Mouse (Mus musculus) liver, embryonic 11.5 days (tissue): ENCODE measurements around the gene Aff4. TPM values are rescaled to one million over a fixed set of nuclear protein-coding genes. Genes with fewer than 3 reads are reported as not detected.
A peak's percentile ranks its signal among the peaks of the same experiment; 100 is the strongest.

ENCODE experiments used
- ATAC-seq: fragments of 200-750 bp; cut with Nextera tagmentation; replicated peaks from 2 replicates; pipeline ENCODE4 v1.8.0; 2017; ENCODE audit warnings: moderate number of reproducible peaks, mild to moderate bottlenecking, moderate TSS enrichment, moderate library complexity; ENCODE audit not compliant: low FRiP score
- DNase-seq: peaks from one replicate; pipeline ENCODE4 v3.0.0-alpha.2; 2017; ENCODE audit warnings: low spot score
- H3K27ac ChIP-seq: fragments of 300-500 bp; sonication (generic); 2 replicates; pipeline ENCODE4 v1.5.1; 2014; ENCODE audit warnings: mild to moderate bottlenecking, low read depth, low read length, control low read depth
- H3K27me3 ChIP-seq: fragments of 300-500 bp; sonication (generic); replicated peaks from 2 replicates; pipeline ENCODE4 v1.6.1; 2014; ENCODE audit warnings: low read length, mixed read lengths; ENCODE audit not compliant: control insufficient read depth, insufficient read depth
- H3K36me3 ChIP-seq: fragments of 300-500 bp; sonication (generic); 2 replicates; pipeline ENCODE4 v1.6.1; 2014; ENCODE audit warnings: mild to moderate bottlenecking, low read length, moderate library complexity, mixed read lengths; ENCODE audit not compliant: control insufficient read depth, insufficient read depth
- H3K4me1 ChIP-seq: fragments of 300-500 bp; sonication (generic); replicated peaks from 2 replicates; pipeline ENCODE4 v1.6.1; 2014; ENCODE audit warnings: low read length, mixed read lengths; ENCODE audit not compliant: control insufficient read depth, insufficient read depth
- H3K4me2 ChIP-seq: fragments of 300-500 bp; sonication (generic); 2 replicates; pipeline ENCODE4 v1.6.1; 2014; ENCODE audit warnings: mild to moderate bottlenecking, control low read depth, moderate library complexity
- H3K4me3 ChIP-seq: fragments of 300-500 bp; sonication (generic); 2 replicates; pipeline ENCODE4 v1.5.1; 2014; ENCODE audit warnings: low read depth, low read length, control low read depth
- H3K9ac ChIP-seq: fragments of 300-500 bp; sonication (generic); 2 replicates; pipeline ENCODE4 v1.6.1; 2014; ENCODE audit warnings: low read depth, low read length, control low read depth
- H3K9me3 ChIP-seq: fragments of 300-500 bp; sonication (generic); 2 replicates; pipeline ENCODE4 v1.6.1; 2016; ENCODE audit warnings: low read length, inconsistent platforms, mixed read lengths; ENCODE audit not compliant: control insufficient read depth
- WGBS: fragments of 180-500 bp; shearing (Covaris S2); extraction: QIAGEN DNeasy Blood & Tissue Kit; methylation state at CpG from one replicate; pipeline ENCODE4 v1.1.7; 2014; 5-methylcytosine and 5-hydroxymethylcytosine counted together
- polyA plus RNA-seq: library from polyadenylated mRNA; unstranded; fragments of >200 nt; fragmentation: Nextera tagmentation; extraction: Ambion mirVana; gene quantifications from 2 replicates; pipeline ENCODE4 v1.2.1, GENCODE M21; 2014

Aff4 gene
- 16.5 and 17.3 TPM in 2 replicates for polyA plus RNA-seq

DNA sequence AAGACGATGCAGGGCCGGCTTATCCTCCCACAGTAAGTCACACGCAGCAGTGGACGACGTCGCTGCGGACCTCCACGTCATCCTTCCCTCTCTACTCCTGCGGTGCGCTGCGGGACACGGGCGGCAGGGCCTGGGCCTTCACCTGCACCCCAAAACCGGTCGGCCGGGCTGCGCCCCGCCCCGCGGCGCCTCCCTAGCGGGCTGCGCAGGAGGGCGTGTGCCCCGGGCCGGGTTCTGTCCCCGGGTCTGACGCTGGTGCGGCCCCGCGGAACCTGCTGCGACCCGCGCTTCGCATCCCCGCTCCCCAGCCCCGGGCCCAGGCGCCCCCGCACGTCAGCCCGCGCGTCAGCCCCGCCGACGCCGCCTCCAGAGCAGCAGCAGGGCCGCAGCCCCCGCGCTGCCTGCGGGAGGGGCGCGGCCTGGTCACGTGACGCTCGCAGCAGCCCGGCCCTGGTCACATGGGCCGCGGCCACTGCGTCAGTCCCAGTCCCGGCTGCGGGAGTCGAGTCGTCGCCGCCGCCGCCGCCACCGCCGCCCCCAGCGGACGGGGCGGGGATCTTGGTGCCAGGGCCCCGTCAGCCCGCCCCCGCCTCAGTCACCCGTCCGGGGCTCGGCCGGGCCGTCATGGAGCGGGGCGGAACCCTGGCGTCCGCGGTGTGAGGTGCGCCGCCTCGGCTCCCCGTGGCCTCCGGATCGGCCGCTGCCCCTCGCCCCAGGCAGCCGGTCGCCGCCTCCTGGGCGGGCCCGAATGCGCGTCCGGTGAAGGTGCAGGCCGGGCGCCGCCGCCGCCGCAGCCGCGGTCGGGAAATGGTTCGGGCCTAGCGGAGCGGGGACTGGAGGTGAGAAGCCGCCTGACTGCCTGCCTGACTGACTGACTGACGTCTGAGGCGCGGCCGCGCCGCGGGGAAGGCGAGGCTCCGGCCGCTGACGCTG is at the start of gene Aff4:
TSS of gene Aff4 (plus strand) at position 543 of the 933 bp plus-strand sequence.
- Histone ChIP-seq H3K27me3 (no peaks in the 10 kb centered on the region), H3K36me3 (no peaks in the 10 kb centered on the region), H3K4me2 (peak within 1 kb of the TSS; percentile 78), H3K27ac (peak within 1 kb of the TSS; percentile 76), H3K9ac (peak within 1 kb of the TSS; percentile 91), H3K9me3 (no peaks in the 10 kb centered on the region), H3K4me1 (peaks cover 4% of the 10 kb centered on the region), H3K4me3 (peak within 1 kb of the TSS; percentile 87)
- WGBS: under 1% methylated on average over 115 of the region's 127 CpGs
- peak; percentile 92 for ATAC-seq
- DNase-seq: peak; percentile 84

DNA sequence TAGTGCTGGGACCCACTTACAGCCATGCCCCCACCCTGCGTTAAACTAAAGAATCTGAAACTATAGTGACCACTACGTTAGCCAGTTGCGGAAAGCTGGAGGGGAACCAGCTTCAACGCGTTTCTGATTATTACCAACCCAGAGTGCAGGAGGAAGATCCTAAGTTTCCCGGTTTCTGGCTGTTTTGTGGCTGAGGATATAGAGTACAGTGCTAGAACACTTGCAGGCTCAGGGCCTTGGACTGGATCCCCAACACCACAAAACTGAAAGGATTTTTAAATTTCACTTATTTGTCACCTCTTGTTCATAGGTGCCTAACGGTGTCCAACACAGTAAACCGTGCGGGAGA is 49.5 kb upstream of the Aff4 start:
- Histone ChIP-seq H3K4me3 (peak overlapping the region; percentile 100), H3K4me1 (peaks cover 24% of the 10 kb centered on the region), H3K9me3 (no peaks in the 10 kb centered on the region), H3K9ac (peak overlapping the region; percentile 100), H3K27me3 (no peaks in the 10 kb centered on the region), H3K27ac (peak overlapping the region; percentile 100), H3K4me2 (peak overlapping the region; percentile 96), H3K36me3 (peaks cover 2% of the 10 kb centered on the region; the same call in 1 of the 2 replicates)
- no peak for DNase-seq
- ATAC-seq: no peak
- WGBS: 51% methylated on average over 9 of the region's 9 CpGs

DNA sequence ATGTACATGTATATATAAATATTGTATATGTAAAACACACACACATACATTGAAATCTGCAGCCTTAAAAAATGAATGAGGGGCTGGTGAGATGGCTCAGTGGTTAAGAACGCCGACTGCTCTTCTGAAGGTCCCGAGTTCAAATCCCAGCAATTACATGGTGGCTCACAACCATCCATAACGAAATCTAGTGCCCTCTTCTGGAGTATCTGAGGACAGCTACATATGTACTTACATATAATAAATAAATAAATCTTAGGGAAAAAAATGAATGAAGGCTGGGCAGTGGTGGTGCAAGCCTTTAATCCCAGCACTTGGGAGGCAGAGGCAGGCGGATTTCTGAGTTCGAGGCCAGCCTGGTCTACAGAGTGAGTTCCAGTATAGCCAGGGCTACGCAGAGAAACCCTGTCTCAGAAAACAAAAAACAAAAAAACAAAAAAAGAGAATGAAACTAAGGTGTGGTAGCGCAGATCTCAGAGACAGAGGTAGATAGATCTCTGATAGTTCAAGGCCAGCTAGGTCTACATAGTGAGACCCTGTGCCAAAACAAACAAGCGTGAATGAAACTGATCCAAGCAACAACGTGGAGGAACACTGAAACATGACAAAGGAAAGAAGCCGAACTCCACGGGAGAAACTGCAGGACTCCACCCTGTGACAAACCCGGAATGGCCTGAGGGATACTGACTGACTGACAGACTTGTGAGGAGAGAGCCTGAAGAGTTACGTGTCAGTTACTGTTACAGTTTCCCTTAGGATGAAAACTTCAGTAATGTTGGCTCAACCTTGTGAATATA is 46.4 kb upstream of the Aff4 start:
- Histone ChIP-seq H3K4me3 (no peak overlapping the region), H3K9me3 (no peaks in the 10 kb centered on the region), H3K36me3 (no peaks in the 10 kb centered on the region), H3K9ac (no peak overlapping the region), H3K27me3 (no peaks in the 10 kb centered on the region), H3K4me2 (no peak overlapping the region), H3K4me1 (peaks cover 10% of the 10 kb centered on the region; the same call in 1 of the 2 replicates), H3K27ac (no peak overlapping the region)
- DNase-seq (no peak), ATAC-seq (no peak)
- 87% methylated on average over 14 of the region's 14 CpGs for WGBS

DNA sequence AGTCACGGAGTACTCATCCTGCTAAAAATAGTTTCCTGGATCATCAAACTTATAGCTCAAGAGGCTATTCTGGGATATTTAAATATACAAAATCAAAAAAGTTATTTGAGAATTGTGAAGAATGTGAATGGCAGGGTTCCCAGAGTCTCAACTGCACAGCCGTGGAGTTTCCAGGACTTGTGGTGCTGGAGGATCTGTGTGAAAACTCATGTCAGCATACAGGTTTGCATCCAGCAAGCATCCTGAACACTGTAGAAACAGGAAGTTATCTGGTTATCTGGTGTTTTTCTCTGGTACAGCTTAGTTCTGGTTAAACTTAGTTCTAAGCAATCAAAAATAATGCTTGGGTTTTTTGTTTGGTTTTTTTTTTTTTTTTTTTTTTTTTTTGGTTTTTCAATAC is 43.7 kb upstream of the Aff4 start:
- ATAC-seq (no peak), DNase-seq (no peak)
- no peak overlapping the region for H3K4me2 ChIP-seq
- 72% methylated on average over 2 of the region's 2 CpGs for WGBS
- H3K9ac ChIP-seq: no peak overlapping the region
- no peak overlapping the region for H3K27ac ChIP-seq
- H3K36me3 ChIP-seq: no peaks in the 10 kb centered on the region
- H3K27me3 ChIP-seq: no peaks in the 10 kb centered on the region
- 0 out of 2 replicates have a peak, but pooled peaks cover 4% of the 10 kb centered on the region for H3K4me1 ChIP-seq
- H3K9me3 ChIP-seq: no peaks in the 10 kb centered on the region
- no peak overlapping the region for H3K4me3 ChIP-seq

DNA sequence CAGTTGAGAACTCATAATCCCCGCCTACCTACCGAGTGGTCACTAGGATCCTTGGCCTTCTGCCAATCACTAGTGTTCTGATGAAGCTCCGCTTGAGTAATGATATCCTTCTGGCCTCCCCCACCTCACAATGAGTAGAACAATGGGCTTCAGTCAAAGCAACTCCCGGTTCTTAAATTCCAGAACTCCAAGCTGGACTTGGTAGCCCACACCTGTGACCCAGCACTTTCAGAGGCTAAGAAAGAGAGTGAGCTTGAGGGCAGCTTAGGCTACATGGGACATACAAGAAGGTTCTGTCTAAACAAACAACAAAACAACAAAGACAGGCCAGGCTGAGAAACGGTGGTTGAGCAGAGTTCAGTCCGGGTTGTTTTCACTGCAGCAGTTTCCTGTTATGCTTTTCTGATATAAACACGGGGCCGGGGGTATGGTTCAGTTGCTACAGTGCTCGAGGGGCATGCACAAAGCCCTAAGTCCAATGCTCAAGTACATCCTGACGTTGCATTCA is 43.0 kb upstream of the Aff4 start:
- Histone ChIP-seq H3K4me3 (no peak overlapping the region), H3K4me1 (0 out of 2 replicates have a peak, but pooled peaks cover 4% of the 10 kb centered on the region), H3K27ac (peak overlapping the region; percentile 22; the same call in 1 of the 2 replicates), H3K4me2 (no peak overlapping the region), H3K27me3 (no peaks in the 10 kb centered on the region), H3K36me3 (no peaks in the 10 kb centered on the region), H3K9ac (no peak overlapping the region), H3K9me3 (no peaks in the 10 kb centered on the region)
- 53% methylated on average over 10 of the region's 10 CpGs for WGBS
- DNase-seq: no peak
- no peak for ATAC-seq

DNA sequence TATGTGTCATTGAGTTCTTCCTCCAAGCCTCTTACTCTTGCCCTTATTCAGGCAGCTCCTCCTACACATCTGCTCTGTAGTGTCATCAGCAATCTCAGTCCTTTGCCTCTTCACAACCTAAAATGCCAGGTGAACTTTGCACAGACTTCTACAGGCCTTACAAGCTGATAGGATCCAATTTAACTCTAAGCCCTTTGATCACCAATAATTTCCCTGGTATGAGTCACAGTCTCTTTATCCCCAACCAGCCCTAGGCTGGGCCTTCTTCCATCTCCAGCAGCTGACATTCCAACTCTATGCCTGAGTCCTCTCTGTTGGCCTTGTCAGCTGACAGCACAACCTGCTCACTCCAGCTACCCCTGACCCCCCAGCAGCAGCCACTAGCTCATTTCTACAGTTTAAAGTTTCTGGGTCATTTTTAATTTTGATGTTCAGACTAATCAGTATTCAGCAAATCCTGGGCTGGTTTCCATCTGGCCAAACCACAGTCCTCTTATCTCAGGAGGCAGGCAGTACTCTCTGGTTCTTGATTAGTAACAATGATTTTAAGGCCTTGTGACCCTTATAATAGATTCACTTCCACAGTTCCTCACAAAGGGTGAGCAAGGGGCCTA is 42.3 kb upstream of the Aff4 start:
- Histone ChIP-seq H3K27ac (peak overlapping the region; percentile 22; the same call in 1 of the 2 replicates), H3K9me3 (no peaks in the 10 kb centered on the region), H3K27me3 (no peaks in the 10 kb centered on the region), H3K4me3 (no peak overlapping the region), H3K36me3 (no peaks in the 10 kb centered on the region), H3K9ac (no peak overlapping the region), H3K4me1 (0 out of 2 replicates have a peak, but pooled peaks cover 4% of the 10 kb centered on the region), H3K4me2 (no peak overlapping the region)
- no peak for DNase-seq
- no peak for ATAC-seq

DNA sequence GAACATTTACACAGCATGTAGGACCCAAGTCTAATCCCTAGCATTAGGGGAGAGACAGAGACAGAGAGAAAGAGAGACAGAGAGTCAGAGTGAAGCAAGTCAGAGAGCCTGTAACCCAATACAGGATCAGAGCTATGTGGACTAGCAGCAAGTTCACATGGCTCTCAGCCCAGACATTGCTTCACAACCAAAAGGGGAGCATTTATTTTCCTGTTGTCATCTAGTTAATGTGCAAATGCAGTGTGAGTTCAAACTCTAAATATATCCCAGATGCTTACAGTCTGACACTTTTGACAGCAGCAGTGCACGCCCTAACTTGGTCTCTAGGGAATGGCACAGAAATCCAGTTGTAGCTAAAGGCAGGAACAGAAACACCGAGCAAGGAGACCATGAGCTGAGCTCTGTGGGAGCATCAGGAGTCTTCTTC is 41.7 kb upstream of the Aff4 start:
- H3K4me1 ChIP-seq: 0 out of 2 replicates have a peak, but pooled peaks cover 4% of the 10 kb centered on the region
- no peaks in the 10 kb centered on the region for H3K36me3 ChIP-seq
- WGBS: 67% methylated on average over 2 of the region's 2 CpGs
- no peaks in the 10 kb centered on the region for H3K9me3 ChIP-seq
- ATAC-seq (no peak), DNase-seq (no peak)
- H3K4me2 ChIP-seq: no peak overlapping the region
- H3K4me3 ChIP-seq: no peak overlapping the region
- no peaks in the 10 kb centered on the region for H3K27me3 ChIP-seq
- H3K27ac ChIP-seq: no peak overlapping the region
- no peak overlapping the region for H3K9ac ChIP-seq

DNA sequence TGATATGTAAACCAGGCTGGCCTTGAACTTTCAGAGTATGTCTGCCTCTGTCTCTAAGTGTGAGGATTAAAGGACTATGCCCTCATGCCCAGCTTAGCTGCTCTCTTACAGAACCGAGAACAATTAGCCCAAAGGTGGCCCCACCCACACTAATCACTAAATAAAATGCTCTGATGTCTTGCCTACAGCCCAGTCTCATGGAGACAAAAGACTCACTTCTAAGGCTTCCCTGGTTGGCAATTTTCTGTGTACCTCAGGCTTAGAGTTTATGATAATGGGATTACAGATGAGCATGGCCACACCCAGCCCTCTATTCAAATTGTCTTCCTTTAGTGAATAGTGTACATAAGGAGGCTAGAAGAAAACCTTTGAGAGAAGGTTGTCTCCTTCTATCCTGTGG is 39.2 kb upstream of the Aff4 start:
- no peak for DNase-seq
- ATAC-seq: no peak
- Histone ChIP-seq H3K27me3 (no peaks in the 10 kb centered on the region), H3K36me3 (no peaks in the 10 kb centered on the region), H3K4me3 (no peak overlapping the region), H3K9me3 (no peaks in the 10 kb centered on the region), H3K4me2 (no peak overlapping the region), H3K4me1 (peaks cover 7% of the 10 kb centered on the region; the same call in 1 of the 2 replicates), H3K9ac (no peak overlapping the region), H3K27ac (no peak overlapping the region)
- WGBS: 68% methylated on average over 1 of the region's 1 CpGs
